ENCODE assay signal across 8 mouse cellular contexts in genomic region chr1:39900181-39901005, GRCm38 (mm10). TPM values are rescaled to one million over a fixed set of nuclear protein-coding genes. Genes with fewer than 3 reads are reported as not detected.
DNase-seq lines count a peak whose midpoint lies in the region; ATAC-seq and TF ChIP-seq lines count a peak whose summit lies in the region.

Map4k4 (plus strand) TSS chr1:39900913.

- peaks cover 55% of the 10 kb centered on the region for H3K4me1 ChIP-seq in forebrain, embryonic 10.5 days
- peaks cover 34% of the 10 kb centered on the region for H3K4me1 ChIP-seq in heart, embryonic 15.5 days (replicated peaks)
- peaks cover under 1% of the 10 kb centered on the region for H3K4me1 ChIP-seq in liver, embryonic 16.5 days (ENCODE audit: control insufficient read depth, low read depth, low read length)
- H3K4me1 ChIP-seq in neural tube, embryonic 12.5 days, result peaks cover 34% of the 10 kb centered on the region
- peaks cover 5% of the 10 kb centered on the region; the same call in 1 of the 2 replicates for H3K4me1 ChIP-seq in stomach, postnatal 0 days (replicated peaks; ENCODE audit: control insufficient read depth, insufficient read depth)

- no peaks in the 10 kb centered on the region for H3K9me3 ChIP-seq in forebrain, embryonic 10.5 days
- no peaks in the 10 kb centered on the region for H3K9me3 ChIP-seq in heart, embryonic 15.5 days (replicated peaks)
- H3K9me3 ChIP-seq in liver, embryonic 16.5 days (replicated peaks; ENCODE audit: control insufficient read depth, low read length), result no peaks in the 10 kb centered on the region
- H3K9me3 ChIP-seq in neural tube, embryonic 12.5 days, result no peaks in the 10 kb centered on the region
- H3K9me3 ChIP-seq in stomach, postnatal 0 days (ENCODE audit: control insufficient read depth, low read length), result no peaks in the 10 kb centered on the region

- peaks cover 27% of the 10 kb centered on the region for H3K36me3 ChIP-seq in C2C12 (ENCODE audit: control insufficient read depth, insufficient read depth)
- peaks cover 20% of the 10 kb centered on the region for H3K36me3 ChIP-seq in forebrain, embryonic 10.5 days (replicated peaks)
- H3K36me3 ChIP-seq in heart, embryonic 15.5 days, result no peaks in the 10 kb centered on the region
- H3K36me3 ChIP-seq in liver, embryonic 16.5 days (ENCODE audit: control insufficient read depth, insufficient read depth), result no peaks in the 10 kb centered on the region
- H3K36me3 ChIP-seq in neural tube, embryonic 12.5 days, result peaks cover 14% of the 10 kb centered on the region
- no peaks in the 10 kb centered on the region for H3K36me3 ChIP-seq in stomach, postnatal 0 days (ENCODE audit: control insufficient read depth, insufficient read depth, low read length)

- peak; percentile 90 for ATAC-seq in heart, embryonic 15.5 days (replicated peaks; ENCODE audit: insufficient number of reproducible peaks, insufficient read depth, low FRiP score, low read depth)
- ATAC-seq in liver, embryonic 16.5 days (ENCODE audit: low read depth), result peak; percentile 86
- peak; percentile 83 for ATAC-seq in neural tube, embryonic 12.5 days (ENCODE audit: low FRiP score, low read depth)
- peak; percentile 90 for ATAC-seq in stomach, postnatal 0 days (ENCODE audit: low FRiP score, low TSS enrichment)

- peak within 1 kb of the TSS; percentile 98 for H3ac ChIP-seq in C2C12 (ENCODE audit: control insufficient read depth, insufficient read length, low read depth)

- no peak for TF ChIP-seq CTCF in C2C12 (IDR thresholded peaks at IDR 0.05; ENCODE audit: control insufficient read depth, insufficient read depth, insufficient read length)
- TF ChIP-seq CTCF in brain, embryonic 14.5 days (IDR thresholded peaks at IDR 0.05; ENCODE audit: borderline replicate concordance, extremely low read depth, insufficient read depth, insufficient read length), result no peak
- TF ChIP-seq CTCF in stomach, postnatal 0 days (IDR thresholded peaks at IDR 0.05; ENCODE audit: low read depth), result no peak

- peak; percentile 93 for DNase-seq in brain, embryonic 14.5 days (ENCODE audit: low read depth)
- DNase-seq in forebrain, embryonic 10.5 days (ENCODE audit: extremely low spot score, low spot score), result peak; percentile 68
- DNase-seq in kidney, postnatal 14 days, result peak; percentile 91
- DNase-seq in stomach, postnatal 0 days (ENCODE audit: low spot score), result peak; percentile 88

- TF ChIP-seq POLR2A in brain, embryonic 14.5 days (IDR thresholded peaks at IDR 0.05; ENCODE audit: borderline replicate concordance, extremely low read depth, insufficient read depth, insufficient read length, poor library complexity, severe bottlenecking), result no peak; the same call in none of the 2 replicates

- H3K27me3 ChIP-seq in C2C12 (ENCODE audit: control insufficient read depth, insufficient read depth, insufficient read length), result no peaks in the 10 kb centered on the region
- H3K27me3 ChIP-seq in forebrain, embryonic 10.5 days (ENCODE audit: poor library complexity, severe bottlenecking), result peaks cover 27% of the 10 kb centered on the region
- no peaks in the 10 kb centered on the region for H3K27me3 ChIP-seq in heart, embryonic 15.5 days
- peaks cover 28% of the 10 kb centered on the region for H3K27me3 ChIP-seq in liver, embryonic 16.5 days (ENCODE audit: control insufficient read depth, insufficient read depth, low read depth, low read length)
- H3K27me3 ChIP-seq in neural tube, embryonic 12.5 days (replicated peaks), result no peaks in the 10 kb centered on the region
- no peaks in the 10 kb centered on the region for H3K27me3 ChIP-seq in stomach, postnatal 0 days (ENCODE audit: control insufficient read depth, insufficient read depth, low read length)

- peak within 1 kb of the TSS; percentile 80 for H3K4me2 ChIP-seq in heart, embryonic 15.5 days
- H3K4me2 ChIP-seq in liver, embryonic 16.5 days (ENCODE audit: low read depth, low read length), result peak within 1 kb of the TSS; percentile 66
- peak within 1 kb of the TSS; percentile 92 for H3K4me2 ChIP-seq in neural tube, embryonic 12.5 days (replicated peaks)
- peak within 1 kb of the TSS; percentile 74 for H3K4me2 ChIP-seq in stomach, postnatal 0 days (replicated peaks; ENCODE audit: low read depth)

- peak within 1 kb of the TSS; percentile 100 for H3K27ac ChIP-seq in forebrain, embryonic 10.5 days
- H3K27ac ChIP-seq in heart, embryonic 15.5 days, result peak within 1 kb of the TSS; percentile 98
- peak within 1 kb of the TSS; percentile 79 for H3K27ac ChIP-seq in liver, embryonic 16.5 days (ENCODE audit: low read length)
- H3K27ac ChIP-seq in neural tube, embryonic 12.5 days, result peak within 1 kb of the TSS; percentile 99
- peak within 1 kb of the TSS; percentile 99 for H3K27ac ChIP-seq in stomach, postnatal 0 days (replicated peaks)

- H3K79me2 ChIP-seq in C2C12 (ENCODE audit: control insufficient read depth, insufficient read depth), result peaks cover 52% of the 10 kb centered on the region

- H3K9ac ChIP-seq in heart, embryonic 15.5 days, result peak within 1 kb of the TSS; percentile 98
- H3K9ac ChIP-seq in liver, embryonic 16.5 days (ENCODE audit: low read depth, low read length), result peak within 1 kb of the TSS; percentile 73
- peak within 1 kb of the TSS; percentile 100 for H3K9ac ChIP-seq in neural tube, embryonic 12.5 days
- H3K9ac ChIP-seq in stomach, postnatal 0 days (ENCODE audit: low read length), result peak within 1 kb of the TSS; percentile 99

- TF ChIP-seq EP300 in stomach, postnatal 0 days (optimal IDR thresholded peaks at IDR 0.05), result no peak

- H3K4me3 ChIP-seq in C2C12 (ENCODE audit: insufficient read depth, poor library complexity, severe bottlenecking), result peak within 1 kb of the TSS; percentile 72
- peak within 1 kb of the TSS; percentile 91 for H3K4me3 ChIP-seq in forebrain, embryonic 10.5 days
- H3K4me3 ChIP-seq in heart, embryonic 15.5 days, result peak within 1 kb of the TSS; percentile 95
- peak within 1 kb of the TSS; percentile 70 for H3K4me3 ChIP-seq in liver, embryonic 16.5 days (ENCODE audit: low read depth, low read length)
- peak within 1 kb of the TSS; percentile 95 for H3K4me3 ChIP-seq in neural tube, embryonic 12.5 days
- peak within 1 kb of the TSS; percentile 95 for H3K4me3 ChIP-seq in stomach, postnatal 0 days (ENCODE audit: low read depth, low read length)

- WGBS in forebrain, embryonic 10.5 days, result under 1% methylated on average over 95 of the region's 97 CpGs
- WGBS in heart, embryonic 15.5 days, result 2% methylated on average over 45 of the region's 97 CpGs
- WGBS in liver, embryonic 16.5 days (ENCODE audit: insufficient replicate concordance), result 2% methylated on average over 81 of the region's 97 CpGs
- under 1% methylated on average over 90 of the region's 97 CpGs for WGBS in neural tube, embryonic 12.5 days
- WGBS in stomach, postnatal 0 days, result under 1% methylated on average over 72 of the region's 97 CpGs

- H3K79me3 ChIP-seq in C2C12 (ENCODE audit: low read depth), result peaks cover 43% of the 10 kb centered on the region

TF ChIP-seq in C2C12, 6 proteins besides CTCF, POLR2A, EP300 and RAD21:
- TF ChIP-seq MYOD1 (IDR thresholded peaks at IDR 0.05; ENCODE audit: control insufficient read depth, insufficient read length, low read depth) (no peak), USF1 (IDR thresholded peaks at IDR 0.05; ENCODE audit: low read depth) (no peak), FOSL1 (IDR thresholded peaks at IDR 0.05; ENCODE audit: insufficient read depth, low read length, poor library complexity, severe bottlenecking) (no peak), CEBPB (IDR thresholded peaks at IDR 0.05; ENCODE audit: low read depth) (no peak), MAX (IDR thresholded peaks at IDR 0.05) (no peak), MYOG (IDR thresholded peaks at IDR 0.05; ENCODE audit: control insufficient read depth, extremely low read depth, insufficient read length) (no peak)

RNA-seq across cellular contexts. Expression of gene Map4k4, which starts in this region (rescaled TPM):
- 141 TPM for polyA plus RNA-seq in C2C12 (2012; fragmentation: generic; extraction: Trizol)
- 358 and 424 TPM in 2 replicates for polyA plus RNA-seq in brain, embryonic 14.5 days (2012; rRNA removed)
- 28.3 and 31.0 TPM in 2 replicates for polyA plus RNA-seq in forebrain, embryonic 10.5 days (2016; fragmentation: Nextera tagmentation; extraction: Ambion mirVana)
- 22.9 and 24.8 TPM in 2 replicates for polyA plus RNA-seq in heart, embryonic 15.5 days (2015; fragmentation: Nextera tagmentation; extraction: Ambion mirVana)
- 2.2 TPM in 2 replicates for polyA plus RNA-seq in liver, embryonic 16.5 days (2015; fragmentation: Nextera tagmentation; extraction: Ambion mirVana)
- 65.8 and 69.4 TPM in 2 replicates for polyA plus RNA-seq in neural tube, embryonic 12.5 days (2016; fragmentation: Nextera tagmentation; extraction: Ambion mirVana)
- 8.5 and 10.1 TPM in 2 replicates for polyA plus RNA-seq in stomach, postnatal 0 days (2015; fragmentation: Nextera tagmentation; extraction: Ambion mirVana)

Comparison
In these comparisons a context has a peak if more than half of its experiments do, and no peak if none do; other contexts are left out.
1. Peak in every context shown above with its lines: DNase-seq, ATAC-seq, H3K4me3 ChIP-seq and H3K27ac ChIP-seq.